Mouse (Mus musculus): ENCODE measurements around the gene Vmn2r78. TPM values are rescaled to one million over a fixed set of nuclear protein-coding genes. Genes with fewer than 3 reads are reported as not detected.
"Not testable (repeated sequence)": the region's sequence is repeated elsewhere in the genome, so short reads cannot be mapped to it uniquely, and the experiment has no call there.

The Vmn2r78 gene
- not detected in 2 replicates for polyA plus RNA-seq (2015; fragmentation: Nextera tagmentation; extraction: Ambion mirVana)

- not testable (repeated sequence) for H3K36me3 ChIP-seq (ENCODE audit: poor library complexity, severe bottlenecking); H3K9me3 ChIP-seq (replicated peaks); H3K9ac ChIP-seq; H3K27me3 ChIP-seq; ATAC-seq; H3K4me1 ChIP-seq; H3K27ac ChIP-seq; H3K4me2 ChIP-seq; H3K4me3 ChIP-seq
- WGBS: 90% methylated on average over 2 of the region's 2 CpGs
Measured at GRCm38 (mm10) chr7:86914794-86915193, at the start of gene Vmn2r78. TSS of gene Vmn2r78 (plus strand) at chr7:86915094.

DNA sequence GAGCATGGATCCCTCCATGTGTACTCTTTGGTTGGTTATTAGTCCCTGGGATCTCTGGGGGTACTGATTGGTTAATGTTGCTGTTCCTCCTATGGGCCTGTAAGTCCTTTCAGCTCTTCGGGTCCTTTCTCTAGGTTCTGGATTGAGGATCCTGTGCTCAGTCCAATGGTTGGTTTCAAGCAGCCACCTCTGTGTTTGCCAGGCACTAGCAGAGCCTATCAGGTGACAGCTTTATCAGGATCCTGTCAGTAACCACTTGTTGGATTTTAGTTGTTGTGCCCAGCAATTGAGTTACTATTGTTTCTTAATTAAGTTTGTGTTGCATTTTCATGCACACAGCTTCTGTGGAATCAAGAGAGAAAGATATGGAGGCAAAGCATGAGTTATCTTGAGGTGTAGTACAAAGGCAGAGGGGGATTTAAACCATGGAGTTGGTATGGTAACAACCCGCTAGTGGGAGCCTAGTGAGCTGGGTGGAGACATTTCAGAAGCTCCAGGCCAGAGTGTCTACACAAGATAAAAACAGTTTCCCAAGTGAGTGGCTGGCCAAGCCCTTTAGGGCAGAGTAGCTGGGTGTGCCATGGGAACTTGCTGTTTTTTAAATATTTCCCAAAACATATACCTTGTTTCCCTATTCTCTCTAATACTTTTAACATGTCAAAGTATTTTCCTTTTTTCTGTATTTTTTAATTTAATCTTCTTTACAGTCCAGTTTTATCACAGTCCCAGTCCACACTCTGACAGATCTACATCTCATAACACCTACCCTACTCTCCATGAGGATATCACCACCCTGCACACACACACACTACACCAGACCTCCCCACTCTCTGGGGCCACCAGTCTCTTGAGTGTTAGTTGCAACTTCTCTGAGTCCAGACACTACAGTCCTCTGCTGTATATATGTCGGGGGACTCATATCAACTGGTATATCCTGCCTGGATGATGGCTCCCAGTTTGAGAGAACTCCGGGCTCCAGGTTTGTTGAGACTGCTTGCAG, 25.1 kb upstream of the Vmn2r78 start:
- no peaks in the 10 kb centered on the region for H3K9me3 ChIP-seq (replicated peaks)
- no peak overlapping the region for H3K4me2 ChIP-seq
- ATAC-seq: no peak
- H3K27me3 ChIP-seq: no peaks in the 10 kb centered on the region
- H3K4me1 ChIP-seq: no peaks in the 10 kb centered on the region
- WGBS: 91% methylated on average over 4 of the region's 4 CpGs
- H3K36me3 ChIP-seq (ENCODE audit: poor library complexity, severe bottlenecking): no peaks in the 10 kb centered on the region
- no peak overlapping the region for H3K9ac ChIP-seq
- no peak overlapping the region for H3K4me3 ChIP-seq
- H3K27ac ChIP-seq: no peak overlapping the region

DNA sequence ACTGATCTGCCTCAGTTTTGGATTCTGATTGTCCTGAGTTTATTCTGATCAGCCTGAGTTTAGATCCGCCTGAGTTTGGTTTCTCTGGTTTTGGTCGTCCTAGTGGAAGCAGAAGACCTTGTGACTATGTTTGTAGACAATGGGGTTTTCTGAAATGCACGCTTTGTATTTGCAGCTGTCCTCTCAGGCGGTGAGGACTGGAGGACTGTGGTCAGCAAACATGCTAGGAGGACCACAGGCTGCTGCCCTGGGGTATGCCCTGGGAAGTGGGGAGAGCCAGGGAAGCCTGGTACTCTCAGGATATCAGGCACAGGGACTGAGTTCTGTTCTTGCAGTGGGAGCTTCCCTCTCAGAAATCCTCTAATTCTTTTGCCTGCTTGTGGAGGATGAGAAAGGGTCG, 22.4 kb downstream of the Vmn2r78 start:
- Histone ChIP-seq H3K9me3 (replicated peaks) (no peaks in the 10 kb centered on the region), H3K4me3 (no peak overlapping the region)
- 80% methylated on average over 5 of the region's 5 CpGs for WGBS

GRCm38 (mm10) chr7:86994700-86995099, 79.8 kb downstream of the Vmn2r78 start:
- Histone ChIP-seq H3K4me3 (no peak overlapping the region), H3K27ac (no peak overlapping the region), H3K4me2 (no peak overlapping the region), H3K4me1 (no peaks in the 10 kb centered on the region), H3K27me3 (no peaks in the 10 kb centered on the region), H3K9me3 (replicated peaks) (no peaks in the 10 kb centered on the region), H3K9ac (no peak overlapping the region), H3K36me3 (ENCODE audit: poor library complexity, severe bottlenecking) (no peaks in the 10 kb centered on the region)
- no peak for ATAC-seq
- 85% methylated on average over 1 of the region's 1 CpGs for WGBS

More for the DNA sequence above, 22.4 kb downstream of the Vmn2r78 start:
- H3K4me1 ChIP-seq: no peaks in the 10 kb centered on the region
- no peak overlapping the region for H3K9ac ChIP-seq
- no peak overlapping the region for H3K4me2 ChIP-seq
- ATAC-seq: no peak
- no peaks in the 10 kb centered on the region for H3K36me3 ChIP-seq (ENCODE audit: poor library complexity, severe bottlenecking)
- no peaks in the 10 kb centered on the region for H3K27me3 ChIP-seq
- no peak overlapping the region for H3K27ac ChIP-seq

DNA sequence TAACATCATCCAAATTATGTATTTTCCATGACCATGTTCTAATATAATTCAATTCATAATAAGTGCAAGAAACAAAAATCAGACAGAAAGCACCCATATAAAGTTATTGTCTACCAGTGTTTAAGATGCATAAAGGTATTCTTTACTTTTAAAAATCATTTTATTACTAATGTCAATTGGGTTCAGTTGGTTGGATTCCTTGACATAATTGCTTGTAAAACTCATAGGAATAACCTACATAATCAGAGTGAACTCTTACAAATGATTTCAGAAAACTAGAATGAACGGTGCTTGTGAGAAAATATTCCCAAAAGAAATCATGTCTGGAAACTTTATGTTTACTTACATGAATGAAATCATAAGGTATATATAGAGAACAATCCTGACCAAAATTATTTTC, 80.9 kb downstream of the Vmn2r78 start, which contains the start of gene Vmn2r79:
TSS of gene Vmn2r79 (plus strand) at position 301 of the 400 bp plus-strand sequence.
- H3K9me3 ChIP-seq (replicated peaks); H3K4me1 ChIP-seq; H3K27me3 ChIP-seq; H3K9ac ChIP-seq; H3K4me2 ChIP-seq; ATAC-seq; H3K4me3 ChIP-seq; H3K36me3 ChIP-seq (ENCODE audit: poor library complexity, severe bottlenecking); H3K27ac ChIP-seq: not testable (repeated sequence)
- WGBS: 86% methylated on average over 1 of the region's 1 CpGs

Other genes with a start within 250 kb of the Vmn2r78 start
- not detected in 2 replicates for gene Olfr292, start 226.8 kb upstream of the Vmn2r78 start, polyA plus RNA-seq (2015; fragmentation: Nextera tagmentation; extraction: Ambion mirVana)
- 0.21 and 0.35 TPM in 2 replicates for gene Folh1, start 139.2 kb upstream of the Vmn2r78 start, polyA plus RNA-seq (2015; fragmentation: Nextera tagmentation; extraction: Ambion mirVana)
- not detected in 2 replicates for gene Vmn2r77, start 120.1 kb upstream of the Vmn2r78 start, polyA plus RNA-seq (2015; fragmentation: Nextera tagmentation; extraction: Ambion mirVana)
- not detected in 2 replicates for gene Vmn2r79, start 81.0 kb downstream of the Vmn2r78 start, polyA plus RNA-seq (2015; fragmentation: Nextera tagmentation; extraction: Ambion mirVana)